Mouse (Mus musculus): ENCODE measurements around the gene Med1. TPM values are rescaled to one million over a fixed set of nuclear protein-coding genes. Genes with fewer than 3 reads are reported as not detected.
"Not testable (repeated sequence)": the region's sequence is repeated elsewhere in the genome, so short reads cannot be mapped to it uniquely, and the experiment has no call there.

Med1 gene
- polyA plus RNA-seq (2021): 23.9 TPM

- ATAC-seq: peak; percentile 92
- in situ Hi-C loops (cut with MboI; ENCODE audit: low pct_unique_long_range_greater_than_20kb): no loop called here
- ChIA-PET CTCF (interaction anchor here (1.3 kb wide), 1 partner anchor 21 kb away, joined by 3 read pairs; no protein-coding TSS in a partner anchor), POLR2A (no interaction called here)
- no peak for TF ChIP-seq CTCF (IDR thresholded peaks at IDR 0.05)
- peak; percentile 89 for DNase-seq (ENCODE audit: low read depth, low spot score)
- no peaks in the 10 kb centered on the region for H3K27me3 ChIP-seq
These were observed at the start of gene Med1 for GRCm38 (mm10) chr11:98192901-98193805. TSS of gene Med1 (minus strand) at chr11:98193293.

GRCm38 (mm10) chr11:98238995-98239394 lies 45.9 kb upstream of the Med1 start:
- POLR2A ChIA-PET: no interaction called here
- no peak for TF ChIP-seq CTCF (IDR thresholded peaks at IDR 0.05)
- CTCF ChIA-PET: interaction anchor here (1.5 kb wide), 1 partner anchor 9 kb away, joined by 3 read pairs; no protein-coding TSS in a partner anchor
- in situ Hi-C loops (cut with MboI; ENCODE audit: low pct_unique_long_range_greater_than_20kb): no loop called here
- DNase-seq (ENCODE audit: low read depth, low spot score) (peak; percentile 24), ATAC-seq (no peak)
- H3K27me3 ChIP-seq: no peaks in the 10 kb centered on the region

DNA sequence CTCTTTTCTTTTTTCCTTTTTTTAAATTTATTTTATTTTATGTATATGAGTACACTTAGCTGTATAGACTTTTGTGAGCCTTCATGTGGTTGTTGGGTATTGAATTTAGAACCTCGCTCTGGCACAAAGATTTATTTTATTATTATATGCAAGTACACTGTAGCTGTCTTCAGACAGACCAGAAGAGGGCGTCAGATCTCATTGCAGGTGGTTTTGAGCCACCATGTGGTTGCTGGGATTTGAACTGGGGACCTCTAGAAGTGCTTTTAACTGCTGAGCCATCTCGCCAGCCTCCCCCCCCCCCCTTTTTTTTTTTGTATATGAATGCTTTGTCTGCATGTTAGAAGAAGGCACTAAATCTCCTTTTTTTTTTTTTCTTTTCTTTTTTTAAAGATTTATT lies 45.3 kb upstream of the Med1 start:
- CTCF ChIA-PET: interaction anchor here (1.5 kb wide), 1 partner anchor 9 kb away, joined by 3 read pairs; no protein-coding TSS in a partner anchor
- POLR2A ChIA-PET: no interaction called here

DNA sequence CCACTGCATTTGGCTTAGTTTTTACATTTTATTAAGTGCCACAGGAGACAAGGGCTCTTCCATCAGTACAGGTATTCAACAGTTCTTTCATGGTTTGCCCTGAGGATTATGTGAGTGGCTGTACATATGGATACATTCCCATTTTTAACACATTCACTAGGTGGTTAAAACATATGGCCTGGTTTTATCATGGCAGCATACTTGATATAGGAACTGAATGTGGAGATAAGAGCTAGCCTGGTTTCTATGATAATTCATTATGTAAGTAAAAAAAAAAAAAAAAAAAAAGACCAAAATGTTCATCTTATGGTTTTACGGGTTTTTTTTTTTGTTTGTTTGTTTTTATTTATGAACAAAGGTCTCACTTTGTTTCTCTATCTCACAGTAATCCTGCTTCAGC lies 33.3 kb upstream of the Med1 start:
- POLR2A ChIA-PET: no interaction called here
- H3K27me3 ChIP-seq: no peaks in the 10 kb centered on the region
- ATAC-seq (no peak), DNase-seq (ENCODE audit: low read depth, low spot score) (no peak)
- CTCF ChIA-PET: no interaction called here
- TF ChIP-seq CTCF (IDR thresholded peaks at IDR 0.05): no peak
- in situ Hi-C loops (cut with MboI; ENCODE audit: low pct_unique_long_range_greater_than_20kb): no loop called here

More for the DNA sequence above, 45.3 kb upstream of the Med1 start:
- ATAC-seq (no peak), DNase-seq (ENCODE audit: low read depth, low spot score) (no peak)
- H3K27me3 ChIP-seq: no peaks in the 10 kb centered on the region
- in situ Hi-C loops (cut with MboI; ENCODE audit: low pct_unique_long_range_greater_than_20kb): no loop called here
- peak; percentile 23 for TF ChIP-seq CTCF (IDR thresholded peaks at IDR 0.05)

DNA sequence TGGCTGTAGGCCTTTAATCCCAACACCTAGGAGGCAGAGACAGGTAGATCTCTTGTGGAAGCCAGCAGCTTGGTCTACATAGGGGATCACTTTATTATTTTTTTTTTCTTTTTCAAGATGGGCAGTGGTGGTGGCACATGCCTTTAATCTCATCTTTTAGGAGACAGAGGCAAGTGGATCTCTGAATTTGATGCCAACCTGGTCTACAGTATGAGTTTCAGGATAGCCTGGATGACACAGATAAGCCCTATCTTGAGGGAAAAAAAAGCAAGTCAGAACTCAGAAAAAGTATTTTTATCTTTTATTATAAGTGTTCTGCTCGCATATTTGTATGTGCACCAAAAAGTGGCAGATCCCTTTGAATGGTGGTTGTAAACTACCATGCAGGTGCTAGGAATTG lies 20.2 kb upstream of the Med1 start:
- H3K27me3 ChIP-seq: no peaks in the 10 kb centered on the region
- POLR2A ChIA-PET: no interaction called here
- in situ Hi-C loops (cut with MboI; ENCODE audit: low pct_unique_long_range_greater_than_20kb): no loop called here
- ATAC-seq (no peak), DNase-seq (ENCODE audit: low read depth, low spot score) (no peak)
- TF ChIP-seq CTCF (IDR thresholded peaks at IDR 0.05): no peak
- CTCF ChIA-PET: no interaction called here

DNA sequence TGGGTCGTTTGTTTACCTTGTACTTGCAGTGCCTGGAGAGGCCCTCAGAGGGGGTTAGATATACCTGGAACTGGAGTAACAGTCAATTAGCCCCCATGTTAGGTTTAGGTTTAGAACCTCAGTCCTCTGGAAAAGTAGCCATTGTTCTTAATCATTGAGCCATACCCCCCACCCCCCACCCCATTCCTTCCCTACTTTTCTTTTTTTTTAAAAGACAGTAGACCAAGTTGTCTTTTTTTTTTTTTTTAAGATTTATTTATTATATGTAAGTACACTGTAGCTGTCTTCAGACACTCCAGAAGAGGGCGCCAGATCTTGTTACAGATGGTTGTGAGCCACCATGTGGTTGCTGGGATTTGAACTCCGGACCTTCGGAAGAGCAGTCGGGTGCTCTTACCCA lies 16.6 kb upstream of the Med1 start:
- in situ Hi-C loops (cut with MboI; ENCODE audit: low pct_unique_long_range_greater_than_20kb); POLR2A ChIA-PET; CTCF ChIA-PET; ATAC-seq; DNase-seq (ENCODE audit: low read depth, low spot score); H3K27me3 ChIP-seq: not testable (repeated sequence)

DNA sequence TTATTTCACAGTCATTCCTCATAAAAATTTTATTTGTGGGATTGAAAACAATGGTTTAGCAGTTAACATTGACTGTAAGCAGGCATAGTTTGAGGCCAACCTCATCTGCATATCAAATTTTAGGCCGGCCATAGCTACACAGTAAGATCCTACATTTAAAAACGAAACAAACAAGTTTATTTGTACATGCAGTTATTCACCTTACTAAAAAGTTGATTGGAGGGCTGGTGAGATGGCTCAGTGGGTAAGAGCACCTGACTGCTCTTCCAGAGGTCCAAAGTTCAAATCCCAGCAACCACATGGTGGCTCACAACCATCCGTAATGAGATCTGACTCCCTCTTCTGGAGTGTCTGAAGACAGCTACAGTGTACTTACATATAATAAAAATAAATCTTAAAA lies 13.2 kb upstream of the Med1 start:
- DNase-seq (ENCODE audit: low read depth, low spot score); in situ Hi-C loops (cut with MboI; ENCODE audit: low pct_unique_long_range_greater_than_20kb); H3K27me3 ChIP-seq; ATAC-seq: not testable (repeated sequence)
- POLR2A ChIA-PET: interaction anchor here (0.9 kb wide), 1 partner anchor 50 kb away, joined by 3 read pairs; no protein-coding TSS in a partner anchor
- CTCF ChIA-PET: interaction anchor here (1.1 to 1.4 kb wide), 2 partner anchors 16 to 25 kb away, joined by 3 read pairs; no protein-coding TSS in a partner anchor

- ATAC-seq (no peak), DNase-seq (ENCODE audit: low read depth, low spot score) (no peak)
- ChIA-PET CTCF (interaction anchor here (1.1 kb wide), 1 partner anchor 17 kb away, joined by 3 read pairs; no protein-coding TSS in a partner anchor), POLR2A (no interaction called here)
- no peaks in the 10 kb centered on the region for H3K27me3 ChIP-seq
- in situ Hi-C loops (cut with MboI; ENCODE audit: low pct_unique_long_range_greater_than_20kb): no loop called here
- no peak for TF ChIP-seq CTCF (IDR thresholded peaks at IDR 0.05)
These were observed 12.4 kb upstream of the Med1 start for GRCm38 (mm10) chr11:98205463-98205862.

DNA sequence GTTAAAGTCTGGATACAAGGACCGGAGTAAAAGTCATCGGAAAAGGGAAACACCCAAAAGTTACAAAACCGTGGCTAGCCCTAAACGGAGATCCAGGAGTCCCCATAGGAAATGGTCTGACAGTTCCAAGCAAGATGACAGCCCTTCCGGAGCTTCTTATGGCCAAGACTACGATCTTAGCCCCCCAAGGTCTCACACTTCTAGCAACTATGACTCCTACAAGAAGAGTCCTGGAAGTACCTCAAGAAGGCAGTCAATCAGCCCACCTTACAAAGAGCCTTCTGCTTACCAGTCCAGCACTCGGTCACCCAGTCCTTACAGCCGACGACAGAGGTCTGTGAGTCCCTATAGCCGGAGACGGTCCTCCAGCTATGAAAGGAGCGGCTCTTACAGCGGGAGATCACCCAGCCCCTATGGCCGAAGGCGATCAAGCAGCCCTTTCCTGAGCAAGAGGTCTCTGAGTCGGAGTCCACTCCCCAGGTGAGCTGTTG lies 10.9 kb upstream of the Med1 start:
- no peak for TF ChIP-seq CTCF (IDR thresholded peaks at IDR 0.05)
- in situ Hi-C loops (cut with MboI; ENCODE audit: low pct_unique_long_range_greater_than_20kb): no loop called here
- DNase-seq (ENCODE audit: low read depth, low spot score) (no peak), ATAC-seq (no peak)
- no peaks in the 10 kb centered on the region for H3K27me3 ChIP-seq
- ChIA-PET CTCF (no interaction called here), POLR2A (interaction anchor here (0.8 to 1.2 kb wide), 2 partner anchors 10 to 11 kb away, joined by 3 read pairs; no protein-coding TSS in a partner anchor)

DNA sequence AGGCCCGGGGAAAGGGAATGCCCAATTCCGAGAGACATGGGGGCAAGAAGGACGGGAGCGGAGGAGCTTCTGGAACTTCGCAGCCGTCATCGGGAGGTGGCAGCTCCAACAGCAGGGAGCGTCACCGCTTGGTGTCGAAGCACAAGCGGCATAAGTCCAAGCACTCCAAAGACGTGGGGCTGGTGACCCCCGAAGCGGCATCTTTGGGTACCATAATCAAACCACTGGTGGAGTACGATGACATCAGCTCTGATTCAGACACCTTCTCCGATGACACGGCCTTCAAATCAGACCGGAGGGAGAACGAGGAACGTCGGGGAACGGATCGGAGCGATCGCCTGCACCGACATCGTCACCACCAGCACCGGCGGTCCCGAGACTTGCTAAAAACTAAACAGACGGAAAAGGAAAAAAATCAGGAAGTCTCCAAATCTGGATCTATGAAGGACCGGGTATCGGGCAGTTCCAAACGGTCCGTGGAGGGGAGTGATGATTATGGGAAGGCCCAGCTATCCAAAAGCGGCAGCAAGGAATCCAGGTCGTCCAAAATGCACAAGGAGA lies 10.3 kb upstream of the Med1 start:
- ChIA-PET CTCF (interaction anchor here (0.7 kb wide), 1 partner anchor 17 kb away, joined by 3 read pairs; no protein-coding TSS in a partner anchor), POLR2A (interaction anchor here (0.8 to 1.5 kb wide), 5 partner anchors 8 to 15 kb away, joined by 3 to 4 read pairs (median 3); no protein-coding TSS in a partner anchor)
- DNase-seq (ENCODE audit: low read depth, low spot score) (no peak), ATAC-seq (peak; percentile 31)
- no peaks in the 10 kb centered on the region for H3K27me3 ChIP-seq
- TF ChIP-seq CTCF (IDR thresholded peaks at IDR 0.05): no peak
- in situ Hi-C loops (cut with MboI; ENCODE audit: low pct_unique_long_range_greater_than_20kb): no loop called here

Measured in Patski (cell line).